Mouse (Mus musculus) spleen, adult 2 months (tissue): ENCODE data around the gene Dab2.

ENCODE experiments used
- CTCF ChIP-seq: fragments of 200-500 bp; IDR thresholded peaks from 2 replicates; pipeline ENCODE4 v1.5.1; 2011; ENCODE audit warnings: mild to moderate bottlenecking, inconsistent platforms; ENCODE audit not compliant: insufficient read depth, insufficient read length, insufficient replicate concordance; ENCODE audit errors: extremely low read depth
- POLR2A ChIP-seq: fragments of 200-500 bp; IDR thresholded peaks from 2 replicates; pipeline ENCODE4 v1.6.1; 2011; ENCODE audit warnings: low read depth, low read length, inconsistent platforms

DNA sequence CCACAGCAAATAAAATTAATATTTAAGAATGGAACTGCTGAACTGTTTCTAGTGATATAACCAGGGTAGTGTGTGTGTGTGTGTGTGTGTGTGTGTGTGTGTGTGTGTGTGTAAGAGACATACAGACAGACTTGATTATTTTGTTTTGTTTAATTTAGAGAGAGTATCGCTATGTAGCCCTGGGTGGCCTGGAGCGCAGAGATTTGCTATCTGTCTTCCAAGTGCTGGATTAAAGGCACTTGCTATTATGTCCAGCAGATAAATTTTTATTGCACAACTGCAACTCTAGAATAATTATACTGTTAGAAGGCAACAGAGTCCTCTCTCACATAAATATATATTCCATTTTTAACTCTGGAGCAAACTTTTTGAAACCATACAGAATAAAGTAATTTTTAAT is 102.8 kb downstream of the Dab2 start:
- no peak for TF ChIP-seq POLR2A
- TF ChIP-seq CTCF, result no peak
